Mouse (Mus musculus) left cerebral cortex, postnatal 4 days (tissue): Measurements from ENCODE around the gene Fkbp10. TPM values are rescaled to one million over a fixed set of nuclear protein-coding genes. Genes with fewer than 3 reads are reported as not detected.

Experiments
- DNase-seq: peaks from one replicate; pipeline ENCODE4 v3.0.0-alpha.2; 2022
- intact Hi-C: fragments of 180-260 bp; cut with DNase I; formaldehyde crosslinking; loops from one replicate; pipeline ENCODE4 v1.15.1; 2025
- microRNA-seq: library from miRNA; unstranded; fragments of <30 nt; microRNA quantifications from one replicate; pipeline ENCODE4 v1.2.0, GENCODE M21; 2022
- total RNA-seq, 2 experiments: library from RNA; stranded (reverse); gene quantifications; 2 replicates each; pipeline ENCODE4 v1.2.3; 2021

The Fkbp10 gene
- total RNA-seq, 2 experiments from 2014 or later = 13.7 to 15.0 TPM

DNA sequence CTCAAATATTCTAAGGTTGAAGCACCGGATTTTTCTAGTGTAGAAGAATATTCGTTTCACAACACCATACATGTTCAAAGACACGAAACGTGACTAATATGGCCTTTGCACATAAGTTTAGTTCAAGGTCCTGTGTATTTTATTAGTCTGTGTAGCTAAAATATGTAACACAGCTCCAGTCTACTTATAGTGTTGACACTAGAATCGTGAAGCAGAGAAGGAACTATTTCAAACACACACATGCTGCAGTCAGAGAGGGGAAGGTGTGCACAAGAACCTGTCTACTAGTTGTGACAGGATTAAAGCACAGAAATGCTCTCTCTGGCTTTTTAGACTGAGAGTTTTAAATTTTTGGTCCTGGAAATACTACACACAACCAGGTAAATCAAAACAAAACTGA lies 42.2 kb downstream of the Fkbp10 start:
- no peak for DNase-seq
- intact Hi-C loops = no loop called here

DNA sequence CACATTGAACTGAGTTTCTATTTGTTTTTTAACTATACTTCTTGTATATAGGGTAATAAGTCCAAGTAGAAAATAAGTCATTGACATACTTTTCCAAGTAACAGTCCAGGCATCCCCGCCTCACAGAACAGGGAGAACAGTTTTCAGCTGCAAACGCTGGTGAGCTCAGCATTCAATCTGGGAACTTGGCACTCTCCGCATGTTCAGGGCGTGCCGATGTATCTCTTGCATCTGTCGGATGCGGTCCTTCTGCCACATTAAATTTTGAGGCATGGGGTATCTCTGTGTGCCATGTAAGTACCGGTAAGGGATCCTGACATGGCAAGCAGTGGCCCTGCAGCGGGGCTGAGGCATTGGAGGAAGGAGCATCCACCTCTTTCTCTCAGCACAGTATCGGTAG lies 47.2 kb downstream of the Fkbp10 start:
- intact Hi-C loops = no loop called here
- peak; percentile 29 for DNase-seq

DNA sequence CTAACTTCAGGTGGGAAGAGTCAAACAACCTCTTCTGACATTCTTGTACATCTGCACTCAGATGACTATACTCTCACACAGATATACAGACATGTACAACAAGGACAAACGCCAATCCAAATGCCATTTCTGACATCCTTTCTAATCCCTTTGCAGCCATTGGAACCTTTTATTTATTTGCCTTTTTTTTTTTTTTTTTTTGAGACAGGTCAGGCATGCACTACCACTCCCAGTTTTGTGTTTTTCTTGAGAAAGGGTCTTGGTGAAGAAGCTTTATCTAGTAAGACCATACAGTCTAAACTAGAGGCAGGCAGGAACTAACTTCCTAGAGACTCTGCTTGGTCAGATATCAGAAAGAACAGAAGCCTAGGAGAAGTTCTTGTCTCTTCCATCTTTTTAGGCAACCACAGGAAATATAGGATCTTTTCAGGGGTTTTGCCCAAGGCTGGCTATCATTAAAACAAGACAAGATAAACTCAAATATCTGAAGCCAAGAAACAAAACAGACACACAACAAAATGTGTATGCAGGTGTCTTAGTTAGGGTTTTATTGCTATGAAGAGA lies 49.8 kb downstream of the Fkbp10 start:
- DNase-seq = no peak
- intact Hi-C loops = no loop called here

DNA sequence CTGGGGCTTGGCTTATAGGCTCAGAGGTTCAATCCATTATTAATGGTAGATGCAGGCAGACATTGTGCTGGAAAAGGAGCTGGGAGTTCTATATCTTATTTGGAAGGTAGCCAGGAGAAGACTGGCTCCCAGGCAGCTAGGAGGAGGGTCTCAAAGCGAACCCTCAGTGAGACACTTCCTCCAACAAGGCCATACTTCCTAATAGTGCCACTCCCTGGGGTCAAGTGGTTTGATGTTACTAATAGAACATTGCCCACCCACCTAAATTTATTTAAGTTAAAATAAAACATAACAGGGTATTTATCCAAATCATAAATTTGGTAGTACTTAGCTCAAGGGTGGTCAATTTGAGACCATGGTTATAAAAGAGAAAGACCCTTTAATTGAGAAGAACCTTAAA lies 50.3 kb downstream of the Fkbp10 start:
- intact Hi-C loops = no loop called here
- no peak for DNase-seq

DNA sequence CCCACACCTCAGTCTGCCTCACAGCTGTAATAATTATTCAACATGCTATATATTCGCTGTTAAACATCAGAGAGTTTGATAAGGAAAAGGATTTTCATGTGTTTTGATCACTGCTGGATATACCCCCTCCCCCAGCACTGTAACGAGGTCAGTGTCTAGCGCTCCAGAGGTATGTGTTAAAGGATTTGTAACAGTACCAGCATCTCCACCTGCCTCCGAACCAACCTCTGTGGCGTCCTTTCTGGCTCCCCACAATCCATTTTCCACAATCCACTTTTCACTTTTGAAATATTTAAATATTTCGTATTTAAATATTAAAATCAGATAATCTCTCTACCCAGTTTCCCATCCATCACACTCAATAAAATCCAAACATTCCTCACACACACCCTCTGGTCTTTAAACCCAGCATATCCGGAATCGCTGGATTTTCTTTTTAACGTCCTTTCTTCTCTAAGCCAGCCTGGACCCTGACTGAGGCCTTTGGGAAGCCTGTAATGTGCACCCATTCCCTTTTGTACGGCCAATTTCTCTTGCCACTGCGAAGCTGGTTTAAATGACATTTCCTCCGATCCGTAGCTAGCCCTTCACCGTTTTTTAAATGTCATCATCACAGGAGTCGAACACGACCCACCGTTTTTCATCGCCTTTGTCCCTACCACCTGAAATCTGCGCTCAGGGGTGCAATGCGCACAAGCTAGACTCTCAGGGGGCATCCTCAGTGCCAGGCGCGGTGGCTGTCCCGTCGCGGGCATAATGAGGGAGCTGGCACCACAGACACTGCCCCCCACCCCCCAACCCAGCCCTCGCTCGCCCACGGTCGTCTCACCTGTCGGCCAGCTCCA lies 56.1 kb downstream of the Fkbp10 start:
- intact Hi-C loops = loop anchor here (5.0 kb wide), 2 partner anchors 44 to 109 kb away; no protein-coding TSS in a partner anchor
- DNase-seq = no peak

DNA sequence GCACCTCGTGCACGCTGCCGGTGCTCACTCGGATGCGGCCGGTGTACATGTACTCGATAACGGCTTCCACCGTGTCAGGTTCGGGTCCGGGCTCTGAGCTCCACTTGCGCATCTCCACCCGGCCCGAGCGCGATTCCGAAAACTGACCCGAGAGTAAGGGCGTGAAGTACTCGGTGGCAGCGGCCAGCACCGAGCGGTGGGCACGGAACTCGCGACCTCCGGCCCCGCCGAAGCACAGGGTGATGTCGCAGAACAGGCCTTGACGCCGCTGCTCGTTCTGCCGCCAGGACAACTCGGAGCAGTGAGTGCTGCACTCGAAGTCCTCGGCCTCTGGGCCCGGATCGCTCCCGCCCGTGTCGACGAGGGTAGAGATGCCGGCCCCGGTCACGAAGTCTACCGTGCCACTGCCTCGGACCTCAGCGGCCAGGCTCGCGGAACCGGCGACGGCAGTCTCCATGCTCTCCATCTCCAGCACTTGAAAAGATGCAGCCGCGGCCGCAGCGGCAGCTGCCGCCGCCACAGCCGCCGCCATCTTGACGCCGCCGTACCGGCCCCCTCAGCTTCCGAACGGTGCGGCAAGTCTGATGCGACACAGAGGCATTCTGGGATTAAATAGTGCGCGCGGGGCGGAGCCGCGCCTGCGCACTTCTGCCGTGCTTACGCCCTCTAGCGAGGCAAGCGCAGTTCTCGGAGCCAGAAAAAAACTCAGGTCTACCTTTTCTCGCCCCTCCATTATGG lies 56.9 kb downstream of the Fkbp10 start, which contains the start of gene Klhl11:
Gene Klhl11 (minus strand): TSS at position 545 of the 738 bp plus-strand sequence.
- intact Hi-C loops = loop anchor here (5.0 kb wide), 2 partner anchors 45 to 110 kb away; no protein-coding TSS in a partner anchor
- DNase-seq = peak; percentile 91

DNA sequence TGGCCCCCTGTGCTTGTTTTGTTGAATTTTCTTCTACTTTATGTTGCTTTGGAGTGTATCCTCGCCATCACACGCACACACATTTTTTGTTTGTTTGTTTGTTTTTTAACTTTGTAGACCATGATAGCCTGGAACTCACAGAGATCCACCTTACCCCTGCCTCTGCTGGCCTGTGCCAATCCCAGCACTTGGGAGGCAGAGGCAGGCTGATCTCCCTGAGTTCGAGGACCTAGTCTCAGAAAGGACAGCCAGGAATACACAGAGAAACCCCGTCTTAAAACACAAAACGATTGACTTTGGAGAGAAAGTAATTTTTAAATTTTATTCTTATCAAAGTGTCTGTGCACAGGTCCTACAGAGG lies 57.4 kb downstream of the Fkbp10 start:
- intact Hi-C loops = loop anchor here (5.0 kb wide), 2 partner anchors 46 to 111 kb away; no protein-coding TSS in a partner anchor
- no peak for DNase-seq

Small RNA genes within 50 kb of the gene (microRNA-seq; reads per million reads assigned to microRNA genes)
- not detected for gene Gm27374

Other genes with a start within 250 kb of the Fkbp10 start
- under 1 TPM; 0.52 to 0.56 TPM for gene Krt9, start 222.5 kb upstream of the Fkbp10 start, total RNA-seq
- gene Krt14, start 208.1 kb upstream of the Fkbp10 start, total RNA-seq = under 1 TPM in 1 of 2 experiments, not detected in 1; 0.32 TPM
- gene Krt16, start 166.8 kb upstream of the Fkbp10 start, total RNA-seq = not detected
- not detected for gene Krt17, start 154.7 kb upstream of the Fkbp10 start, total RNA-seq
- not detected for gene Krt42, start 145.8 kb upstream of the Fkbp10 start, total RNA-seq
- gene Eif1, start 95.8 kb upstream of the Fkbp10 start, total RNA-seq = 100 to 1,000 TPM; 642 to 677 TPM
- not detected for gene Gast, start 81.3 kb upstream of the Fkbp10 start, total RNA-seq
- 100 to 1,000 TPM in 1 of 2 experiments, 10 to 100 TPM in 1; 43.8 to 116 TPM for gene Hap1, start 59.6 kb upstream of the Fkbp10 start, total RNA-seq
- gene Jup, start 17.9 kb upstream of the Fkbp10 start, total RNA-seq = 10 to 100 TPM; 74.2 to 77.9 TPM
- 1 to 10 TPM; 8.1 to 9.9 TPM for gene P3h4, start 861 bp upstream of the Fkbp10 start, total RNA-seq
- 10 to 100 TPM; 85.5 to 91.9 TPM for gene Nt5c3b, start 26.1 kb downstream of the Fkbp10 start, total RNA-seq
- gene Klhl10, start 26.2 kb downstream of the Fkbp10 start, total RNA-seq = 1 to 10 TPM; 1.9 to 3.1 TPM
- 10 to 100 TPM; 50.7 to 54.1 TPM for gene Klhl11, start 57.0 kb downstream of the Fkbp10 start, total RNA-seq
- 100 to 1,000 TPM; 211 to 219 TPM for gene Acly, start 112.3 kb downstream of the Fkbp10 start, total RNA-seq
- gene Ttc25, start 129.9 kb downstream of the Fkbp10 start, total RNA-seq = under 1 TPM; 0.58 to 0.93 TPM
- gene Cnp, start 159.2 kb downstream of the Fkbp10 start, total RNA-seq = 10 to 100 TPM; 25.6 to 29.6 TPM
- gene Nkiras2, start 203.5 kb downstream of the Fkbp10 start, total RNA-seq = 10 to 100 TPM; 37.7 to 39.9 TPM
- gene Dnajc7, start 204.5 kb downstream of the Fkbp10 start, total RNA-seq = 100 to 1,000 TPM; 276 to 297 TPM